Mouse (Mus musculus) mouse trophoblast stem cell (cell line): ENCODE measurements at regions not wholly inside any gene's neighbourhood (a gene's known extent, or its start where the extent isn't known, plus 50 kb on each side); places are given as distances from the start of the nearest gene placed in this dataset.
"Not testable (repeated sequence)": the region's sequence is repeated elsewhere in the genome, so short reads cannot be mapped to it uniquely, and the experiment has no call there.

Source experiments
- in situ Hi-C, 2 experiments: fragments of 300-500 bp; cut with MseI, MboI; formaldehyde crosslinking; loops; 2 replicates in 1 of 2; 3 replicates in 1 of 2; pipeline ENCODE4 v1.15.1; 2025

DNA sequence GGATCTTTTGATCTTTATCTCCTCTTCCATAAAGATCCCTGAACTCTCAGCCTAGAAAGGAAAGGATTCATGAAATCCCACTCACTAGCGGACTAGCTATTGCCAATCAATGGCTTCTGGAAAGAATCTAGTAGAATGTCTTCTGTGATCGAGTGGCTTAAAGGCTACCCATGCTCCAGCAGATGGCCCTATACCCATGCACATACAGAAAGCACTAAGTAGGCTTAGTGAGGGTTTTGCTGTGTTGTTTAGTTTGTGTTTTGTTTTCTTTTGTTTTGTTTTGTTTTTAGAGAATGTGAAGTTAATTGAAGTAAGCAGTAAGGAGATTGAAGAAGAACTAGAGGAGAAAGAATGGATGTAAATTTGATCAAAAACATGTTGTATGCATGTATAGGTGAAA lies 187.5 kb downstream of the Kctd12 start:
- in situ Hi-C loops, result no loop called here

DNA sequence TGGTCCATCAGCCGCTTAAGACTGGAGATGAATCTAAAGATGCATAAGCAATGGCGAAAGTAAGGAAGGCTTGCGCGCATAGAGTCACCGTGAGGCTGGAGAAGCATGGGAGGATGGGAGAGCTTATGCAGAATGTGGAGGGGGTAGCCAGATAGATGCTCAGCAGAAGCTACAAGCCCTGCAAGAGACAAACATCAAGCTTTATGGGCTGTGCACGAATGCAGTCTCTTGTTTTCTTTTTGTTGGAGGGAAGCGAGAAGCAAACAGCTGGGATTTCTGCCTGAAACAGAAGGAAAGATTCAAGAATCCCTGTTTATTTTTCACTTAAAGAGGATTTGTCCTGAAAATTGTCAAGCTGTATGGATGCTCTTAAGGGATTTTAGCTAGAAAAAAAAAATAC lies 188.7 kb downstream of the Kctd12 start:
- in situ Hi-C loops, result no loop called here

DNA sequence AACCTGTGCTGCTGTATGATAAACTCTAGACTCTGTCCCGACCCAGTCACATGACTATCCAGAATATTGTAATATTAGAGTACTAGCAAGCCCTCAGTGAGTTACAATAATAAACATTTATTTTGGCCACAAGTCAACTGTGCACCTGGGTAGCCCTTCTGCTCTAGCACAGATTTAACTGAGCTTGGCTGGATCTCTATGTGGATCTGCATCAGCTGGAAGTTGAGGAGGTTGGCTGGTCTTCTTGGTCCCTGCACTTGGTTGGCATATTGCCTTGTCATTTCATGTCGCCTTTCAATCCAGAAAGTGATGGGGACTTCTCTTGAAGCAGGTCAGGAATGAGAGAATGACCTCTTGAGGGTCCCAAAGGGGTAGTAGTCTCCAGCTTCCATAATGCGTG lies 191.5 kb downstream of the Kctd12 start:
- in situ Hi-C loops, result no loop called here

GRCm38 (mm10) chr14:102782227-102782626 lies 200.2 kb downstream of the Kctd12 start:
- in situ Hi-C loops, result no loop called here

DNA sequence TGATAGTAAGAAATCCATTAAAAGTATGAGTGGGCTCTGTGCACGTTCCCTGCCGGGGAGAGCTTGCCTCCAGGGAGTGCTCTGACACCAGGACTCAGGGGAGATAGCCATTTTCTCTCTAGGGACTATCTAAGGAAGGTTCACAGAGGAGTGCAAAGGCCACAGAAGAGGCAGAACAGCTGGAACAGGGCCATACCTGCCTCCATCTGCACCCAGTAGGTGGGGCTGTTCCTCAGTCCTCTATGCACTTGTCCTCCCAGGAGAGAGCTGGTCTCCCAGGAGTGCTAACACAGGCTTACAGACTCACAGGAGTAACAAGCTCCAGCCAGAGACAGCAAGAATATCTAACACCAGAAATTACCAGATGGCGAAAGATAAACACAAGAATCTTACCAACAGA lies 212.7 kb downstream of the Kctd12 start:
- in situ Hi-C loops, result no loop called here

- in situ Hi-C loops, result no loop called here
Observed at GRCm38 (mm10) chr14:102748687-102749086, 233.8 kb downstream of the Kctd12 start.

DNA sequence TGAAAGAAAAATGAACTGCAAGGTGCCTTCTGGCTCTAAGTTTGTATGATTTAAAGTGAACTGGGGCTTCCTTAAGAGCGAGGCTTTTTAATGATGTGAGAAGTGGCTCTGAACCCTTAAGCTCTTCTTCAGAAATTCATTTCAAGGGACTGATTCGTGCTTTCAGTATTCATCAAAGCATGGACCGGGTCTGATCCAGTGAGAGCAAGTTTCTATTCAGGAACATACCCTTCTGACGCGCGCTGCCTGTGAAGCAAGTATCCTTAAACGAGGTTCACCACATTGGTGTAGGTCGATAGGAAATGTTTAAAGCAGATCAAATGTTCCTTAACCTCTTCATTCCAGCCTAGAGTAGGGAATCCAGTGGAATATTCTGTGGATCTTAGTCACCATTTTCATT lies 240.1 kb downstream of the Kctd12 start:
- in situ Hi-C loops, result no loop called here

- in situ Hi-C loops, result no loop called here
Observed at GRCm38 (mm10) chr14:102736656-102737055, 245.8 kb downstream of the Kctd12 start.

GRCm38 (mm10) chr14:102733718-102734117 lies 248.7 kb downstream of the Kctd12 start:
- in situ Hi-C loops, result not testable (repeated sequence)

DNA sequence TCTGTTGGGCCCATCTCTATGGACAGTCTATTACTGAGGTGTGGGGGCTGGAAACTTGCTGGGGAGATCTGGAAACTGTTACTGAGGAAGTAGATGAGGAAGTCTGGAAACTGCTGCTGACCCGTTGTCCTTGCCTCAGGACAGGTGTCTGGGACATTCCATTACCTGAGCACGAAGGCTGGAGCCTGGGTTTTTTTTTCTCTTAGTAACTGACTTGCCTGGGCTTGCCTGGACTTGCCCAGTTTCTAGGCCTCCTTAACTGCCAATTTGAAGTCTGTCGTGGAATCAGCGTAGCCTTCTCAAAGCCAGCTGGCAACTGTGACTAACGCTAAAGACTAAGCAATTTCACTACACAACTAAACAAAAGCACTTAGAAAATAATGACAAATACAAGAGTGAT lies 250.7 kb downstream of the Kctd12 start:
- in situ Hi-C loops, result no loop called here

GRCm38 (mm10) chr14:102722633-102723032 lies 259.8 kb downstream of the Kctd12 start:
- in situ Hi-C loops, result no loop called here

DNA sequence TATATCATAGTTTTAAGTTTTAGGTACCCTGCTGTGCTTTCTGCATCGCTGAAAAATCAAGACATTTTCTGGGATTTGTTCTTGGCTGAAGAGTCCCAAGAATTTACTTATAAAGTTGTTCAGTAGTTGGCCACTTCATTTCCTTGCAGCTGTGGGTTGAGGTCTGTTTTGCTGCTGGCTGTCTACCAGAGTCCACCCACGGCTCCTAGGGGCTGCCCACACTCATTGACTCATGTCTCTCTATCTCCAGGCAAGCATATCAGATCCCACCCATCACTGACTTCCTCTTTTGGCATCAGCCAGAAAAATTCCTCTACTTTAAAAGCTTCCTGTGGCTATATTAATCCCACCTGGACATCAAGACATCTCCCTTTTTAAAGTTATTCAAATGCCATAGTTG lies 263.9 kb downstream of the Kctd12 start:
- in situ Hi-C loops, result no loop called here

- in situ Hi-C loops, result no loop called here
Observed at GRCm38 (mm10) chr14:102712600-102712999, 269.8 kb downstream of the Kctd12 start.

- in situ Hi-C loops, result no loop called here
Observed at GRCm38 (mm10) chr14:102706704-102707336, 275.6 kb downstream of the Kctd12 start.

GRCm38 (mm10) chr14:102701108-102701507 lies 281.3 kb downstream of the Kctd12 start:
- in situ Hi-C loops, result no loop called here

DNA sequence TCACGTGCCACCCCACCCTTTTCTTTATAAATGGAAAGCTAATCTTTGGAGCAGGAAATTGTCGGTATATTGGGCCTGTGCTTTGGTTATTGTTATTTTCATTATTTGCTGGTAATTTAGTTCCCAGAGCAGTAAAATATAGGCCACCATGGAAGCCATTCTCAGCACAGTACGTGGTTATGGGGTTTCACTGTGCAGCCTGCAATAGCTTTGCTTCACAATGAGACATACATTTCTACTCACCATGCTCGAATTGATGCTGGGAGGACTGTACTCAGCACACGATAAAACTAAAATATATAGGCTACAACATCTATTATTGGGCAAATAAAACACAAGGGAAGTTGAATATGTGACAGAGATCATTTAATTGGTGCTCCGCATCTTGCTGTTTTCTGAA lies 282.0 kb downstream of the Kctd12 start:
- in situ Hi-C loops, result no loop called here

- in situ Hi-C loops, result no loop called here
Observed at GRCm38 (mm10) chr14:102699015-102699414, 283.4 kb downstream of the Kctd12 start.

DNA sequence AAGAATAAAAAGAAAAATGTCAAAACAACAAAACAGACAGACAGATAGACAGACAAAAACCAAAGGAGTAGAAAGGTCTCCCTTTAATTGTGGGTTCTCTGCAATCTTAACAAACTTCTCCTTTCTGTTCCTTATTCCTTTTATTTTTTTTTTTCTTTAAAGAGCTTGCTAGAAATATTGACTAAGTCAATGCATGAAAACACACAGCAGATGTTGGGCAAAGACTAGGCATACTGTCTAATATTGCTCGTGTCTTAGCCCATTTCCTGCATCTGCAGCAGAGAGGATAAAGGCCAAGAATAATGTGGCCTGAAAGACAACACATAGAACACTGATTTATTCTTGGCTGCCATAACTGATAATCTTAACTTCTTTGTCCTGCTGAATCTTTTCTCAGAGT lies 295.6 kb downstream of the Kctd12 start:
- in situ Hi-C loops, result no loop called here

- in situ Hi-C loops, result no loop called here
Observed at GRCm38 (mm10) chr14:102676582-102676981, 305.9 kb downstream of the Kctd12 start.

GRCm38 (mm10) chr14:102674635-102675034 lies 307.8 kb downstream of the Kctd12 start:
- in situ Hi-C loops, result no loop called here

GRCm38 (mm10) chr14:102673724-102674123 lies 308.7 kb downstream of the Kctd12 start:
- in situ Hi-C loops, result no loop called here

DNA sequence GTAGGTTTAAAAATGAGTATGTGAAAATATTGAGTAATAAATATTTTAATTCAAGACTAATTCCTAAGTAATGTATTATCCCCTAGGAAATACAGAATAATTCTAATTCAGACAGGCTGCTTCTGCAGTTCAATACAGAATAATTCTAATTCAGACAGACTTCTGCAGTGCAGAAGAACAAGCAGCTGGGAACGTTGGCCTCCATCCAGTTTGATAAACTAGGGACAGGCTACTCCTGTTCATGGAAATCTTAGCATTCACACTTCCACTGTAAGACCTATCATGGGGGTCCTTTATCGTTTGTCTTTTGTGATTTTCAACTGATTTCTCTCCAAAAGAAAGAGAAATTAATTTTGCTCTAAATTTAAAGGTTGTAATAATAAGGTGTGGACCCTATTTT lies 319.2 kb downstream of the Kctd12 start:
- in situ Hi-C loops, result no loop called here

DNA sequence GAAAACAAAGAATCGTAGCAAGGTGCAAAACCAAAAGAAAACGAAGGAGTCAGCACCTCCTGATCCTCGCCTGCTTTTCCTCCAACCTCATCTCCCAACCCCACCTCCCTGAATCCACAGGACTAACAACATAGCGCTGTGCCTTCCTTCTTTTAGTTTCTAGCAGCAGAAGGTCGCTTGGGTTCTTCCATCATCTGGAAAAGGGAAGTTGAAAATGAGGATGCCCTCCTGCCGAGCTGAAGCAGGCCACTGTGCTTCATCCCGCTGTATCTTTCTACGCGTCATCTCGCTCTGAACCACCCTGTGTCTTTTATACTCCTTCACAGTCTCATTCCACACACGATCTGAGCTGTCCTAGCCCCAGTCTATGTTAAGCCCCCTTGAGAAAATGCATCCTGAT lies 322.1 kb downstream of the Kctd12 start:
- in situ Hi-C loops, result no loop called here

DNA sequence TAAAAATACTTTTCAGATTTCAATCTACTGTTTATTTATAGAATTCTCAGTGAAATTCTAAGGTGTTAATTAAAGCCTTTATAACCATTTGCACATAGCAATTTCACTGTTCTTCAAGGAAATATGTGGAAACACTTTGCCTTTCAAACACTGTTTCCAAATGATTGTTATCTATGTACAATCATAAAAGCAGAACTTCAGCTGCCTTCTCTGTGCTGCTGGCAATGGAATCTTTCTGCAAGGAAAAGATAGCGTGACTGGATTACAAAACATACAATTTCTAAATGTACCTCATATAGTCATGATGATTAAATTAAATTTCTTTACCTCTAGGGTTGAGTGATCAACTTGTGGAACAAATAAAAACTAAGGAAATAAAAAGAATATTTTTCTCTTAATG lies 326.2 kb downstream of the Kctd12 start:
- in situ Hi-C loops, result no loop called here
